Mouse (Mus musculus) ES-Bruce4 (cell line): Measurements from ENCODE around the gene Clstn2.

Experiments used
- CTCF ChIP-seq: IDR thresholded peaks from one replicate; pipeline ENCODE4 v1.8.1; 2011; ENCODE audit warnings: low read depth, low read length
- EP300 ChIP-seq: IDR thresholded peaks from 2 replicates; pipeline ENCODE4 v1.6.1; 2011; ENCODE audit warnings: low read depth, low read length; ENCODE audit not compliant: insufficient read depth
- POLR2A ChIP-seq: IDR thresholded peaks from one replicate; pipeline ENCODE4 v1.8.1; 2011; ENCODE audit warnings: low read length; ENCODE audit not compliant: insufficient read depth

GRCm38 (mm10) chr9:97953746-97954359, 79.1 kb downstream of the Clstn2 start:
- TF ChIP-seq CTCF: no peak
- TF ChIP-seq POLR2A: no peak
- no peak for TF ChIP-seq EP300
